18 mouse cellular contexts compared by ENCODE assay signal in the genomic region with DNA sequence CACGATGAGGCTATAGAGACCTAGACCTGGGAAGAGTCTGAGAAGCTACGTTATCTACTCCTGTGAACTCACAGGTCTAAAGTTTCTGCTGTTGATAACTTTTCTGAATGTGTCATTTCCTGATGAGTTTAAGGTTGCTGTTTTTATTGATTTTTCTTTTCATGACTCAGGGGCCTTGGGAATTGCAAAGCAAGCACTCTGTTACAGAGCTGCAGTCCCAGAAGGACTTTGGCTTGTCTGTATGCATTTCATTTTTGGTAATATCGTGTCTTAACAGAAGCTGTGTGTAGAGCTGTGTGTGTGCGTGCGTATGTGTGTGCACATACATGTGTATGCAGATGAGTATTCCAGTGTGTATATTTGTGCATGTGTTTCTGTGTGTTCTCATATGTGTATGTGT.
"Had no signal": no experiment of that assay in that cellular context is flagged by ENCODE, and none has a peak within 500 bp of the region (broad histone marks: within the 10 kb centered on the region; RNA-seq: fewer than 3 reads in every experiment).

No protein-coding gene starts in this region.

- DNase-seq: lung, adult 18-20 months; lung, embryonic 14.5 days; lung, postnatal 10 days; lung, postnatal 4 days; midbrain, embryonic 14.5 days; retina, postnatal 1 day; right cerebral cortex, adult 18-20 months; right cerebral cortex, postnatal 25 days; right cerebral cortex, postnatal 4 days; spleen, adult 18-20 months; thymus, adult 18-20 months; thymus, postnatal 14 days; thymus, postnatal 36 days had no signal

- H3K27me3 ChIP-seq: neural tube, embryonic 15.5 days had no signal

- ATAC-seq: midbrain, embryonic 16.5 days had no signal

- H3K9me3 ChIP-seq: neural tube, embryonic 13.5 days; neural tube, embryonic 15.5 days had no signal

- H3K4me3 ChIP-seq: myocyte; neural tube, embryonic 13.5 days; neural tube, embryonic 15.5 days had no signal

- H3K9ac ChIP-seq: lung, embryonic 14.5 days; neural tube, embryonic 13.5 days; neural tube, embryonic 15.5 days had no signal

- H3K27ac ChIP-seq: neural tube, embryonic 13.5 days; neural tube, embryonic 15.5 days had no signal

- H3K36me3 ChIP-seq: neural tube, embryonic 13.5 days; neural tube, embryonic 15.5 days had no signal

- H3K4me2 ChIP-seq: lung, embryonic 14.5 days; midbrain, embryonic 11.5 days; neural tube, embryonic 13.5 days; neural tube, embryonic 15.5 days had no signal
